Comparison of ENCODE assay signal across 8 mouse cellular contexts in the genomic region with DNA sequence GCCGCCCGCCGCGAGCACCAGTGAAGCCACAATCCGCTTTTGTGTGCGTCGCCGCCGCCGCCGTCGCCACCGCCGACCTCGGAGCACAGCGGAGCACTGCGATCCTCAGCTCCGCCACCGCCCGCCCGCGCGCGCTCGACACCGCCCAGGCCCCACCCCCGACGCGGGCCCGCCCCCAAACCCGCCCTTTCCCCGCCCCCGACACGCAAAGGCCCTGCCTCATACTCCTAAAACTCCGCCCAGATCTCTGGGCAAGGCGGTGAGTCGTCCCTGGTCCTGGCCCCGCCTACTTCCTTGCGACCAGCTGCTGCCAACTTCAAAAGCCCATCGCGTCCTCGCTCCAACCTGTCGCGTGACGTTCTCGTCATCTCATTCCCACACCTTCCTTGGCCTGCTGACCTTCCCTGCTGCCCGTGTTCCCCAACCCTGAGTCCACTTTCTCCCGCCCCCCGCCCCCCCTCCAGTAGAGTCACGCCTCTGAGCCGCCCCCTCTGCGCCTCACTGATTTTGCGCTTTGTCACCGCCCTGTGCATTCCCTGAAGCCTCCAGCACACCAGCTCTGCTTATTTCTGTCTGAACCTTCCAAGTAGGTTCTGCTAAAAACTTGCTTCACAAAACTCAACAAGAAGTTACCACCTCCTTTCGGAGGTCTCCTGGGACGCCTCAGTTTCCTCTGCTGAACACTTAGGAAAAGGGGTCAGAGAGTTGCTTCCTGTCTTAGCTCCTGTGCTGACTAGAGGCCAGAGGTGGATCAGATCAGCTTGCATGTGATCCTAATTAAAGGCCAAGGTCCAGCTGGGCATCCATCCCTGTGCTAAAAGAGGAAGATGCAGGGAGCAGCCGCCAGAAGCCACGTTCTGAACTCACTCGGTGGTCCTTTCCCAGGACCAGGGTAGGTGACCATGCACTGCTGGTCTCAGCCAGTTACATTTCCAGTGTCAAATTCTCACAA. TPM values are rescaled to one million over a fixed set of nuclear protein-coding genes. Genes with fewer than 3 reads are reported as not detected.
DNase-seq lines count a peak whose midpoint lies in the region; ATAC-seq lines count a peak whose summit lies in the region.

5031439G07Rik (minus strand) TSS at position 678 of the 952 bp plus-strand sequence.

- peak; percentile 90 for DNase-seq in layer of hippocampus, adult 11-12 months (ENCODE audit: low spot score)
- no peak for DNase-seq in layer of hippocampus, adult 9-10 months (ENCODE audit: low spot score)
- DNase-seq in embryonic facial prominence, embryonic 11.5 days (ENCODE audit: low spot score), result peak; percentile 97
- peak; percentile 99 for DNase-seq in heart, adult 11 months
- DNase-seq in kidney, adult 18-20 months, result peak; percentile 94
- DNase-seq in spleen, postnatal 10 days (ENCODE audit: low spot score in 2 of 2), result peak; percentile 68 to 91

- H3K36me3 ChIP-seq in embryonic facial prominence, embryonic 11.5 days (replicated peaks; ENCODE audit: control insufficient read depth, insufficient read depth, low read depth, low read length), result no peaks in the 10 kb centered on the region
- H3K36me3 ChIP-seq in limb, embryonic 13.5 days, result no peaks in the 10 kb centered on the region; the same call in 1 of the 2 replicates
- H3K36me3 ChIP-seq in midbrain, embryonic 16.5 days (ENCODE audit: control insufficient read depth, insufficient read depth, low read length), result no peaks in the 10 kb centered on the region

- H3K4me2 ChIP-seq in embryonic facial prominence, embryonic 11.5 days (ENCODE audit: low read depth, low read length), result peak within 1 kb of the TSS; percentile 81
- H3K4me2 ChIP-seq in limb, embryonic 13.5 days (replicated peaks), result peak within 1 kb of the TSS; percentile 94
- peak within 1 kb of the TSS; percentile 78 for H3K4me2 ChIP-seq in midbrain, embryonic 16.5 days (ENCODE audit: low read length)

- no peak within 1 kb of the TSS; the same call in 1 of the 2 replicates for H3K27ac ChIP-seq in embryonic facial prominence, embryonic 11.5 days (replicated peaks; ENCODE audit: low read depth, low read length)
- H3K27ac ChIP-seq in limb, embryonic 13.5 days, result peak within 1 kb of the TSS; percentile 28; the same call in 1 of the 2 replicates
- H3K27ac ChIP-seq in midbrain, embryonic 16.5 days (ENCODE audit: low read length), result peak within 1 kb of the TSS; percentile 79

- ATAC-seq in embryonic facial prominence, embryonic 11.5 days (replicated peaks; ENCODE audit: insufficient number of reproducible peaks, low FRiP score, low TSS enrichment, low read depth), result peak; percentile 72
- ATAC-seq in limb, embryonic 13.5 days (ENCODE audit: low FRiP score, low read depth), result peak; percentile 93
- peak; percentile 86 for ATAC-seq in midbrain, embryonic 16.5 days

- H3K9me3 ChIP-seq in embryonic facial prominence, embryonic 11.5 days (replicated peaks; ENCODE audit: control insufficient read depth, low read length), result no peaks in the 10 kb centered on the region
- H3K9me3 ChIP-seq in limb, embryonic 13.5 days, result no peaks in the 10 kb centered on the region
- H3K9me3 ChIP-seq in midbrain, embryonic 16.5 days (replicated peaks; ENCODE audit: control insufficient read depth, low read length, poor library complexity, severe bottlenecking), result no peaks in the 10 kb centered on the region

- peak within 1 kb of the TSS; percentile 81 for H3K4me3 ChIP-seq in embryonic facial prominence, embryonic 11.5 days (ENCODE audit: low read depth, low read length)
- H3K4me3 ChIP-seq in limb, embryonic 13.5 days, result peak within 1 kb of the TSS; percentile 82
- H3K4me3 ChIP-seq in midbrain, embryonic 16.5 days (ENCODE audit: low read depth, low read length), result peak within 1 kb of the TSS; percentile 84

- peak within 1 kb of the TSS; percentile 94 for H3K9ac ChIP-seq in embryonic facial prominence, embryonic 11.5 days (replicated peaks; ENCODE audit: low read length)
- peak within 1 kb of the TSS; percentile 91 for H3K9ac ChIP-seq in limb, embryonic 13.5 days
- peak within 1 kb of the TSS; percentile 93 for H3K9ac ChIP-seq in midbrain, embryonic 16.5 days (ENCODE audit: low read depth, low read length)

- no peaks in the 10 kb centered on the region for H3K4me1 ChIP-seq in embryonic facial prominence, embryonic 11.5 days (ENCODE audit: control insufficient read depth, insufficient read depth, low read length)
- peaks cover 36% of the 10 kb centered on the region for H3K4me1 ChIP-seq in limb, embryonic 13.5 days
- peaks cover 23% of the 10 kb centered on the region for H3K4me1 ChIP-seq in midbrain, embryonic 16.5 days (ENCODE audit: control insufficient read depth, insufficient read depth, low read length)

- under 1% methylated on average over 47 of the region's 59 CpGs for WGBS in embryonic facial prominence, embryonic 11.5 days
- 2% methylated on average over 43 of the region's 59 CpGs for WGBS in limb, embryonic 13.5 days
- 1% methylated on average over 54 of the region's 59 CpGs for WGBS in midbrain, embryonic 16.5 days

- H3K27me3 ChIP-seq in embryonic facial prominence, embryonic 11.5 days (ENCODE audit: control insufficient read depth, insufficient read depth, low read length), result no peaks in the 10 kb centered on the region
- peaks cover 6% of the 10 kb centered on the region; the same call in 1 of the 2 replicates for H3K27me3 ChIP-seq in limb, embryonic 13.5 days
- no peaks in the 10 kb centered on the region for H3K27me3 ChIP-seq in midbrain, embryonic 16.5 days (ENCODE audit: control insufficient read depth, insufficient read depth, low read depth, low read length)

RNA-seq across cellular contexts. Expression of gene 5031439G07Rik, which starts in this region (rescaled TPM):
- polyA plus RNA-seq in embryonic facial prominence, embryonic 11.5 days (2014; fragmentation: Nextera tagmentation; extraction: Ambion mirVana), result 11.6 and 16.8 TPM in 2 replicates
- polyA plus RNA-seq in limb, embryonic 13.5 days (2015; fragmentation: Nextera tagmentation; extraction: Ambion mirVana), result 8.0 and 9.1 TPM in 2 replicates
- 24.5 and 25.9 TPM in 2 replicates for polyA plus RNA-seq in midbrain, embryonic 16.5 days (2015; fragmentation: Nextera tagmentation; extraction: Ambion mirVana)
